Mouse (Mus musculus): ENCODE measurements around the gene Klhl7. TPM values are rescaled to one million over a fixed set of nuclear protein-coding genes. Genes with fewer than 3 reads are reported as not detected.
"Not testable (repeated sequence)": the region's sequence is repeated elsewhere in the genome, so short reads cannot be mapped to it uniquely, and the experiment has no call there.

The Klhl7 gene
- total RNA-seq, 2 experiments from 2014 or later, result 56.4 to 83.4 TPM

- no peak; the same call in 1 of the 2 replicates for ATAC-seq (replicated peaks; ENCODE audit: low FRiP score, poor library complexity, severe bottlenecking)
Measured at GRCm38 (mm10) chr5:24088451-24088850, 12.0 kb upstream of the Klhl7 start.

DNA sequence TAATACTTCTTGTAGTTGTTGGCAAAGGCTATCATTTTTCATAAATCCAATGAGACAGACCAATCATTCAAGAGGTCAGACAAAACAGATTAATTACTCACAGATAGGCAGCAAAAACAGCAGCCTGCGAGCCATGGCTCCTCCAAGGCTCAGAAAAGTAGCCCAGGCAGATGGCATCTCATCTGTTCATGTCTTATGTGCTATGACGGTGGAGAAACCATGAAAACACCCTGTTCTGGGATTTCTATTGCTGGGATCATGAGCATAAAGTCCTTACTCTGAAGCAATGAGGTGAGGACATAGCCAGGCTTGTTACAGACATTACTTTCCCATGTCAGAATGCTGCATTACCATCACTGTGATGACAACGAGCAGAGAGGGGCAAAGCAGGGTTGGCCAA, 7.9 kb upstream of the Klhl7 start:
- ATAC-seq (replicated peaks; ENCODE audit: low FRiP score, poor library complexity, severe bottlenecking), result no peak

DNA sequence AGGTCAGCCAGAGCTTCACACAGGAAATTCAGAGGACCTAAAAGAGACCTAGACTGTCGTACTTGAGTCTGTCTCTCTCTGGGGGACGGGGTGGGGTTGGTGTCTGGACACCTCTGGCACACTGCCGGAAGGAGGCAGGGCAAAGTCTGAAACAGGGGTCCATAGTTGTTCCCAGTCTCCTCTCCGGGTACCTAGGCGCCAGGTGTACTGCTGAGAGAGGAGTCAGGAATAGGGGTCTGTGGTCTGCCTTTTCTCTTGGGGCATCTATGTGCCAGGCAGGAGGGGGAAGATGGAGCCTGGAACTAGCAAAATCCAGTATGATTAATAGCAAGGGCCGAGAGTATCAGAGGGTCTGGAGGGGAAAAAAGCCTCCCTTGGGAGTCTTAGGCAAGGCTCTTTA, 5.0 kb upstream of the Klhl7 start:
- ATAC-seq (replicated peaks; ENCODE audit: low FRiP score, poor library complexity, severe bottlenecking), result no peak

DNA sequence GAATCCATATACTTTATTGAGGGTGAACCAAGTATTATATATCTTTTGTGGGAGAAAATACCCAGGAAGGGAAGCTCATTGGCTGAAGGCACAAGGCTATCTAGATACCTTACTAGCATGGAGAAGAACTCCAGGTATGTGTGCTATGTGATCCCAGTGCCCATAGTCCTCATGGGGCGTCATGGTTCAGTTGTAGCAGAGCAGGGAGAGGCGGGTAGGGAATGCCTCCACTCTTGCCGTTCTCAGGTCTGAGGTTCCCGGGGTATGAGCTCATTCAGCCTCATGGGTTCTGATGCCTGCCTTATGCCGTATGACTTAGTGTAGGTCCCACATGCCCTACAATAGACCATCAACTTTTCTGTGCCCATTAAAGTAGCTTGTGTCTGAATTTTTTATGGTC, 4.5 kb upstream of the Klhl7 start:
- ATAC-seq (replicated peaks; ENCODE audit: low FRiP score, poor library complexity, severe bottlenecking), result no peak

GRCm38 (mm10) chr5:24100810-24101311, 456 bp downstream of the Klhl7 start:
- ATAC-seq (replicated peaks; ENCODE audit: low FRiP score, poor library complexity, severe bottlenecking), result peak; percentile 97

DNA sequence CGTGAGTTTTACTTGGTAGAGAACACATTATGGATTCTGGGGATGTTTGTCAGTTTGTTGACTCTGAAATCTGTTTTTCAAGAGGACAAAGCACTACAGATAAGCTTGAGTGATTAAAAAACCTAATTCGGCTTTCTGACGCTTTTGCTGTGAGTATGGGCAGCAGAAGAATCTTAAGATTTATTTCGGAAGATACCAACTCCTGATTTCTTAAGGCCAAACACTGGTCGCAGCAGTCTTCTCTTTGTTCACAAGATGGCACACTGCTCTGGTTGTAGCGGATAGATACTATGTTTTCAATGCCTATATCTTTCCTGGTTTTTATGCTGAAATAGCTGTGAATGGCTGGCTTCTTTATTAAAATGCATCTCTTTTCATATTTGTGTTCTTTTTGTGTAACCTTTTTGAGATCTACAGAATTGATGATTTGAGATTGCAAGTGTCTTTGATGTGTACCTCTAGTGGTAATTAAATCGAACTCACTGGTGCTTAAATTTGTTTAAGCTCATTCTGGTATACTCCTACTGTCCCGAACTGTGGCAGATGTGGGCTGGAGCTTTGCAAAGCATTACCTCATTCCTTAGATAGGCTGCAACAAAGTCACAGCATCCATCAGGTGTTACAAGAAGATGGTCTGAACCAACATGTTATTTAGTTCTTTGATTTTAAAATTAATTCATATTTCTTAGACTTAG, 1.2 kb downstream of the Klhl7 start:
- ATAC-seq (replicated peaks; ENCODE audit: low FRiP score, poor library complexity, severe bottlenecking), result peak; percentile 44

DNA sequence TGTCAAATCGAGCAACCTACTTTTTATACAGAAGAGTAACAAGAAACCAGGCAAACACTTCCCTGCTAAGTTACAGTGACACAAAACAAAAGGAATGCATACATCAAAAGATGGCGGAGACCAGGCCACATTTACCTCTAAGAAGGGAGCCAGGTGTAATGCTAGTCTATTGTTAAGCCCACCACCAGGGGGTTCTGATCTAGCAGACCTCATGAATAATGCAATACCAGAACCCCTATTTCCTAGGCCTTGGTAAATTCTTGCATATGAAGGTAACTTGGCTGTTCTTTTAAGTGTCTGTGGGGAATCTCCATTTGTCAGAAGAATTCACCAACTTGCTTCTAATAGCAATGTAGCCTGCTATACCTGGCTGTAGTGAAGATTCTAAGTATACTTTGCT, 2.8 kb downstream of the Klhl7 start:
- ATAC-seq (replicated peaks; ENCODE audit: low FRiP score, poor library complexity, severe bottlenecking), result not testable (repeated sequence)

DNA sequence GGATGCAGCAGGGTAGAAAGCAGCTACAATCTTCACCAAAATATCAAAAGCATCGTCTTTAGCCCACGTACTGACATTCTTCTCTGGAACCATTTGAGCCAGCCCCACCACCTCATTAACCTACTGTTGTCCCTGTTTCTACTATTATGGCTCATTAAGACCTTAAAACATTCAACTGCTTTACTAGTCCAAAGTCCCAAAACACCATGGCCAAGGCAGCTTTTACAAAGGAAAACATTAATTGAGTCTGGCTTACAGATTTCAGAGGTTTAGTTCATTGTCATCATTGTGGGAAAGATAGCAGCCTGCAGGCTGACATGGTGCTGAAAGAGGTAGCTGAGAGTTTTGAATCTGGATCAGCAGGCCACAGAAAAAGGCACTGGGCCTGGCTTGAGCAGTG, 3.4 kb downstream of the Klhl7 start:
- ATAC-seq (replicated peaks; ENCODE audit: low FRiP score, poor library complexity, severe bottlenecking), result no peak

DNA sequence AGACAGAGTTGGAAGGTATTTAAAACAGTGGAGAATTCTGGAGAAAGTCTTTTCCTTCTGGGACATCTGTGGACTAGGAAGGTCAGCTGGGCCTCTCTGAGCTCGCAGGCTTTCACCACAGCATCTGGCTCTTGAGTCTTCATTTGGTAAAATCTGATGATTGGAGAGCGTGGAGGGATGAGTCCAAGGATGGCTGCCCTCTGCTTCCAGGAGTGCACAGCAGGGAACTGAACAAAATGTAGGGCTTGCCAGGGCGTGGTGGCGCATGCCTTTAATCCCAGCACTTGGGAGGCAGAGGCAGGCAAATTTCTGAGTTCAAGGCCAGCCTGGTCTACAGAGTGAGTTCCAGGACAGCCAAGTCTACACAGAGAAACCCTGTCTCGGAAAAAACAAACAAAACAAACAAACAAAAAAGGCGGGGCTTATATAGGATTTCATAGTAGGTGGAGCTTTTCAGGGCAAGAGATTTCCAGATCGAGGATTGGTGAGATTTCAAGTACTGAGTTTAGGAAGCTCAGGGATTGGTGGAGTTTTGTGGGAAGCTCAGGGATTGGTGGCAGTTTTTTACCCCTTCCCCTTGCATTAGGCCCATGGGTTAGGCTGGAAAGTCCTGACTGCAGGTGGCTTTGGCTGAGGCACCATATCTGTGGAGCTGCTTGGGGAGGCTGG, 6.8 kb downstream of the Klhl7 start:
- no peak for ATAC-seq (replicated peaks; ENCODE audit: low FRiP score, poor library complexity, severe bottlenecking)

DNA sequence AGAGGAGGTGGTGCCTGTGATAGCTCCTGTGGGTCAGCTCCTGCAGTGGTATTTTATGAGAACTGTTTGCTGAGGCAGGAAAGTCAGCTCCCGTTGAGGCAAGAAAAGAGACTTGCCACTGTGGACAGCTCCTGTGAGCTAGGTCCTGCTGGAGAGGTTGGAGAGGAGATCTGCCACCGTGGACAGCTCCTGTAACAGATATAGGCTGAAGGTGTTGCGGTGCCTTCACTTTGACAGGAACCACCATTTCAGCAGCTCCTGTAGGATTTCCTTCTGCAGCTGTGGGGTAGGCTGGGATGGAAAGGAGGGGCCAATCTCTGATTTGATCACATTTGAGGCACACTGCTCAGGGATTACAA, 7.3 kb downstream of the Klhl7 start:
- no peak for ATAC-seq (replicated peaks; ENCODE audit: low FRiP score, poor library complexity, severe bottlenecking)

DNA sequence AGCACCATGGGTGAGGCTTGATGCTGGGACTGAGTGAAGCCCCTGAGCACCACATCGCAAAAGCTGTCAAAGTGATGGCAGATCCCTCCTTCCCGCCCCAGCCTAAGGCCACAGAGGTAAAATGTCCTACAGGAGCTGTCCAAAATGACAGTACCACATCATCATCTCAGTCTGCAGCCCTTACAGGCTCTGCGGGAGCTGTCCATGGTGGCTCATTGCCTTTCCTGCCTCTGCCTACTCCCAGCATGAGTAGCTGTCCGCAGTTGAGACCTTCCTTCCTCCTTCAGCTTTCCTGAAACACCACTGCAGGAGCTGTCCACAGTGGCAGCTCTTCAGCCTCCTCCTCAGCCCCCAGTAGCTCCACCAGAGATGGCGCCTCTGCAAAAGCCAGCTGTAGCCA, 9.7 kb downstream of the Klhl7 start:
- no peak for ATAC-seq (replicated peaks; ENCODE audit: low FRiP score, poor library complexity, severe bottlenecking)

DNA sequence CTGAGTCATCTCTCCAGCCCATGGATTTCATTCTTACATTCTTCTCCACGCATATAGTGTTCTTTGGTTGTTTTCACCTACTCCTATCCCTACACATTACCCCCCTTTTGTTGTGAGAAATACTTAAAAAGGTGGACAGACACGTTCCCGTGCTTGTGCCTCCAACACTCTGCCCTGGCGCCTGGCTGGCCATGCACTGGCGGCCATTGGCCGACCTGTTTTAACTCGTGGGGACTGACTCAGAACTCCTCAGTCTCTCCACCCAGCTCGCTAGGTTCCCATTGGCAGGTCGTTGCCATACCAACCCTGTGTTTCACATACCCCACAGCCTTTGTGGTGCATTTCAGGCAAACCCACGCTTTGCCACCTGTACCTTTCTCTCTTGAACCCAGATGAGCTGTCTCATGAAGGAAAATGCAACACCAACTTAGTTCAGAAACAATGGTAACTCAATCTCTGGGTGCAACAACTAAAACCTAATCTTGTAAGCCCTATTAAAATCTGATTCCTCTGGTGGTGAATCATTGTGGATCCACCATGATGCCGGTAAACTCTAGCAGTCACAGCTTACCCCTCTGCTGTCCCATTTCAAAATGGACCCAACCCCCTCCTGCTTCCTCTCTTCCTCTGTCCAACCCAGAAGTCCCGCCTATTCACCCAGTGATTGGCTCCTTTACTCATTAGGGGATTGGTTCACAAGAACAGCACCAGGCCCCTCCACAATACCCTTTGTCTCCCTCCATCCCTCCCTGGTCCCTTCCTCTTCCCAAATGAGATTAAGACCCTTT, 11.9 kb downstream of the Klhl7 start:
- ATAC-seq (replicated peaks; ENCODE audit: low FRiP score, poor library complexity, severe bottlenecking), result no peak

DNA sequence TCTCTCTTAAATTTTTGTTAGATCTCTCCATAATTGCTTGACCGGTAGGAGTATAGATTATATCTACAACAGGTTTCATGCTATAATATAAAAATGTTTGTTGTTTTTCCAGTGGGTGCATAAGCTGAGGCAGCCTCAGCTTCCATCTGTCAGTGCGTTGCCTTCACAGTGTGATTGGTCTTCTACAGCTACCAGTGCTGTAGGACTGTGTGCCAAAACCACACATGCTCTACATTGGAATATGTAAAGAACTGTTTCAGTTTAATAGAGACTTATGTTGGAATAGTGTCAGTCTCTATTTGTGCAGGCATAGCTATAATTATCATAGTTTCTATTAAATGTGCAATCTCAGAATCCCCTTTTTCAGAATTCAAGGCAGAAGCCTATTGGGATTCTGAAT, 21.8 kb downstream of the Klhl7 start:
- no peak for ATAC-seq (replicated peaks; ENCODE audit: low FRiP score, poor library complexity, severe bottlenecking)

DNA sequence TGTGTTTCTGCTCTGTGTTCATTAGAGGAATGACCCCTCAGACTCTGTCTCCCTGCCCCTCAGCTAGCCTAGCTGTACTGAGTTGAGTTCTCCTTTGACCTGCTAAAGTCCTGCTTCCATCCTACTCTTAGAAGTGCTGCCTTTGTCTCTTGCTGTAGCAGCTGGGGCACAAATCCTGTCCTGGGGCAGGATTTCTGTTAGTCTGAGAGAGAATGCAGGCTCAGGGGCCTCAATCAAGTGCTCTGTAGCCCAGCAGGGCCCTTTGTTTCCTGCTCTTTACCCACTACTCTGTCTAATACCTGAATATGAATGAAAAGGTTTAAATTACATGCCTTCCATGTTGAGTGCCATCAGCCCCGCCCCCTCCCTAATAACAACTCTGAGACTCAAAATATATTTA, 23.8 kb downstream of the Klhl7 start:
- no peak for ATAC-seq (replicated peaks; ENCODE audit: low FRiP score, poor library complexity, severe bottlenecking)

DNA sequence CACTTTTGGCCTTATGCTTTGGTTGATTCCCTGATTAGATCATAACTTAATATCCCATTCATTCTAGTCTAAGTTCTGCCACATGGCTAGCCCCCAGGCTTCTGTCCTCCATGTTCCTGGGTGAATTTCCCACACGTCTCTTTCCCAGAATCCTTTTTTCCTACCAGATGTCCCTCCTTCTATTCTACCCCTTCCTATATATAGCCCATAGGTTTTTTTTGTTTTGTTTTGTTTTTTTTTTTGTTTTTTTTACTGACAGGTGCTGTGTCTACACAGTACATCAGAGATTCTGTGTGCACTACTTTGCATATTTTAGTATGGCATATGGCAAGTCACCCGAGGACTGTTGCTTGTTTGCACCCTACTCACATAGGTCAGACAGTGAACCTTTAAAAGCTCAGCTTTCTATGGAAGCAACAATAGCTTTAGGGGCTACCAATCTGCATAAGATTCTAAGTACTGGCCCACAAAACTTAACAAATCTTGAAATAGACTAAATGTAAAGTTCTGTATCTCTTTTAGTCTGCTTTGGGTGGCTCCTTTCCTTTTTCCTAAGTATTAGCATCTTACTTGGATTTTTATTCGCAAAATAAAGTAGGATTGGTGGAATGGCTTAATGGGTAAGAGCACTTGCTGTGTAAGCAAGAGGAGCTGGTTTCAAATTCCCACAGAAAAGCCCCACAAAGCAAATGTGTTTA, 24.3 kb downstream of the Klhl7 start:
- no peak for ATAC-seq (replicated peaks; ENCODE audit: low FRiP score, poor library complexity, severe bottlenecking)

DNA sequence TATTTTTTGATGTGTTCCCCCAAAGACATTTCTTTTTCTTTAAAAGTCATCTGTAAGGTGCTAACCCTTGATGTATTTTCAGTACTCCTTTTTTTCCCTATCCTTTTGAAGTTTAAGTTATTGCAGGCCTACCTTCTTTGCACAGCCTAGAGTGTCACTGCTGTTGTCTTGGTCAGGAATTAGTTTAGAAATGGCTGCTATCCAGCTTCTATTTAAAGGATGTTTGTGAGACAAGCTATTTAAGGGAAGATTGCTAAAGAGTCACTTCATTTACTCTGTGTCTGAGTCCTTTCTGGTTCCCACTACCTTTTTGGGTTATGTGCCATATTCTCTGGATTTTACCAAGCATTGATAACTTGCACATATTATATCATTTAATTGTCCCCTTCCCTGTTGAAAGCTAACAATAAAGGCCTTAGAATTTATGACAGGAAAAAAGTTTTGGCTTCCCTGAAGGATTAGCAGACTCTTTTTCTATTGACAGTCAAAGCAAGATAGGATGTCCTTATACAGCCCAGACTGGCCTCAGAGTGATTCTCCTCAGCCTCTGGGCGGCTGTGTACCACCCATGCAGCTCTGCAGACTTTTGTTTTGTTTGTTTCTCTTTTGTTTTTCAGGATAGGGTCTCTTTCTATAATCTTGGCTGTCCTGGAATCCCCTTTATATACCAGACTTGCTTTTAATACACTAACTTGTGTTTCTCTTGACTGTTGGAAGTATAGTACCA, 25.7 kb downstream of the Klhl7 start:
- ATAC-seq (replicated peaks; ENCODE audit: low FRiP score, poor library complexity, severe bottlenecking), result no peak

DNA sequence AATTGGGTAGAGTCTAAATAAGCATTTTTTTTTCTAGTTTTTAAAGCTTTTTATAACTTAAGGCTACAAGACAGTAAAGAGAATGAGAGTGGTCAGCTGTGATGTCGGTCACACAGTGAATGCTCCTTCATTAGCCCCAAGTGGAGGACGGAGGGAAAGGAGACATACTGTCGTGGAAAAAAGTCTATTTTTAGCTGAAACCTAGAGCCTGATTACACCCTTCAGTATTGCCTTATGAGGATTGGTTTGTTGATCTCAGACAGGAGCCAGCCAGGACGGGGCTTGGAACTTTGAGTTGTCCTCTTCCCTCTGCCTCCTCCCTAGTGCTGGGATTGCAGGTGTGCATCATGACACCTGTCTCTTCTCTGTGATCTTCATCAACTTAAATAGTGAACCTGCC, 26.6 kb downstream of the Klhl7 start:
- ATAC-seq (replicated peaks; ENCODE audit: low FRiP score, poor library complexity, severe bottlenecking), result no peak

- no peak for ATAC-seq (replicated peaks; ENCODE audit: low FRiP score, poor library complexity, severe bottlenecking)
Measured at GRCm38 (mm10) chr5:24146964-24147363, 46.6 kb downstream of the Klhl7 start.

GRCm38 (mm10) chr5:24152199-24152598, 51.8 kb downstream of the Klhl7 start:
- ATAC-seq (replicated peaks; ENCODE audit: low FRiP score, poor library complexity, severe bottlenecking), result no peak

DNA sequence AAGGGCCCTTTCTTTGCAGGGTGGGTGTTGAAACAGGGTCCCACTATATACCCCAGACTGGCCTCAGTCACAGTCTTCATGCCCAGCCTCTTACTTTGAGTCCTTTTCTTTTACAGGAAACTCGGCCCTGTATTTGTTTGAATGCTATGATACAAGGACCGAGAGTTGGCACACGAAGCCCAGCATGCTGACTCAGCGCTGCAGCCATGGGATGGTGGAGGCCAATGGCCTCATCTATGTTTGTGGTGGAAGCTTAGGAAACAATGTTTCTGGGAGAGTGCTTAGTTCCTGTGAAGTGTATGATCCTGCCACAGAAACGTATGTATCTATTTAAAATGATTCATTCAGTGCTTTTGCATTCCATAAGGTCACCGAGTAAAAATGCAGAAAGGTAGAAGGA, 56.4 kb downstream of the Klhl7 start:
- ATAC-seq (replicated peaks; ENCODE audit: low FRiP score, poor library complexity, severe bottlenecking), result no peak

Data from erythroid progenitor cell, adult 5-6 weeks (primary cell).